Mouse (Mus musculus) hindbrain, embryonic 12.5 days (tissue): Measurements from ENCODE around the gene Cnga3. TPM values are rescaled to one million over a fixed set of nuclear protein-coding genes. Genes with fewer than 3 reads are reported as not detected.

ENCODE experiments used
- ATAC-seq: fragments of 200-750 bp; cut with Nextera tagmentation; 2 replicates; pipeline ENCODE4 v1.8.0; 2017; ENCODE audit warnings: moderate TSS enrichment; ENCODE audit not compliant: low FRiP score
- H3K27ac ChIP-seq: fragments of 300-500 bp; sonication (generic); 2 replicates; pipeline ENCODE4 v1.5.1; 2016; ENCODE audit warnings: mild to moderate bottlenecking
- H3K27me3 ChIP-seq: fragments of 300-500 bp; sonication (generic); 2 replicates; pipeline ENCODE4 v1.6.1; 2016; ENCODE audit warnings: mild to moderate bottlenecking
- H3K36me3 ChIP-seq: fragments of 300-500 bp; sonication (generic); 2 replicates; pipeline ENCODE4 v1.6.1; 2016; ENCODE audit warnings: mild to moderate bottlenecking
- H3K4me1 ChIP-seq: fragments of 300-500 bp; sonication (generic); 2 replicates; pipeline ENCODE4 v1.6.1; 2016
- H3K4me2 ChIP-seq: fragments of 300-500 bp; sonication (generic); replicated peaks from 2 replicates; pipeline ENCODE4 v1.6.1; 2016; ENCODE audit warnings: mild to moderate bottlenecking
- H3K4me3 ChIP-seq: fragments of 300-500 bp; sonication (generic); 2 replicates; pipeline ENCODE4 v1.5.1; 2016; ENCODE audit warnings: mild to moderate bottlenecking
- H3K9ac ChIP-seq: fragments of 300-500 bp; sonication (generic); 2 replicates; pipeline ENCODE4 v1.6.1; 2016; ENCODE audit warnings: mild to moderate bottlenecking, moderate library complexity
- H3K9me3 ChIP-seq: fragments of 300-500 bp; sonication (generic); replicated peaks from 2 replicates; pipeline ENCODE4 v1.6.1; 2016; ENCODE audit warnings: mild to moderate bottlenecking
- WGBS: fragments of 180-500 bp; shearing (Covaris S2); methylation state at CpG from one replicate; pipeline ENCODE4 v1.1.7; 2016; 5-methylcytosine and 5-hydroxymethylcytosine counted together
- polyA plus RNA-seq: library from polyadenylated mRNA; unstranded; fragments of >200 nt; fragmentation: Nextera tagmentation; extraction: Ambion mirVana; gene quantifications from 2 replicates; pipeline ENCODE4 v1.2.1, GENCODE M21; 2016

The Cnga3 gene
- polyA plus RNA-seq = 0.15 TPM in 1 of 2 replicates, not detected in the other

- H3K4me2 ChIP-seq = no peak within 1 kb of the TSS
- H3K36me3 ChIP-seq = no peaks in the 10 kb centered on the region
- H3K27ac ChIP-seq = no peak within 1 kb of the TSS
- no peak within 1 kb of the TSS for H3K4me3 ChIP-seq
- no peak within 1 kb of the TSS for H3K9ac ChIP-seq
- 0 out of 2 replicates have a peak, but pooled peaks cover 6% of the 10 kb centered on the region for H3K4me1 ChIP-seq
- H3K9me3 ChIP-seq = no peaks in the 10 kb centered on the region
- peaks cover 10% of the 10 kb centered on the region for H3K27me3 ChIP-seq
- 65% methylated on average over 1 of the region's 1 CpGs for WGBS
- no peak for ATAC-seq
Observed at GRCm38 (mm10) chr1:37214144-37214543, at the start of gene Cnga3. Gene Cnga3, plus strand, starts transcription at chr1:37214434.

GRCm38 (mm10) chr1:37166066-37166465 is 48.2 kb upstream of the Cnga3 start:
- H3K9me3 ChIP-seq = peaks cover 4% of the 10 kb centered on the region; the same call in 1 of the 2 replicates
- no peaks in the 10 kb centered on the region for H3K27me3 ChIP-seq
- H3K36me3 ChIP-seq = no peaks in the 10 kb centered on the region
- H3K4me1 ChIP-seq = no peaks in the 10 kb centered on the region
- H3K4me3 ChIP-seq = no peak overlapping the region
- 63% methylated on average over 6 of the region's 6 CpGs for WGBS
- ATAC-seq = no peak
- no peak overlapping the region for H3K9ac ChIP-seq
- H3K4me2 ChIP-seq = no peak overlapping the region
- H3K27ac ChIP-seq = no peak overlapping the region

- Histone ChIP-seq H3K27ac (no peak overlapping the region), H3K4me3 (no peak overlapping the region), H3K36me3 (no peaks in the 10 kb centered on the region), H3K27me3 (no peaks in the 10 kb centered on the region), H3K4me2 (no peak overlapping the region), H3K4me1 (no peaks in the 10 kb centered on the region), H3K9ac (no peak overlapping the region), H3K9me3 (peaks cover 3% of the 10 kb centered on the region; the same call in 1 of the 2 replicates)
- no peak for ATAC-seq
- 76% methylated on average over 7 of the region's 7 CpGs for WGBS
Observed at GRCm38 (mm10) chr1:37167918-37168317, 46.3 kb upstream of the Cnga3 start.

GRCm38 (mm10) chr1:37177874-37178273 is 36.4 kb upstream of the Cnga3 start:
- no peak for ATAC-seq
- H3K27me3 ChIP-seq = no peaks in the 10 kb centered on the region
- no peaks in the 10 kb centered on the region for H3K9me3 ChIP-seq
- H3K27ac ChIP-seq = no peak overlapping the region
- WGBS = 88% methylated on average over 2 of the region's 2 CpGs
- no peak overlapping the region for H3K9ac ChIP-seq
- no peak overlapping the region for H3K4me3 ChIP-seq
- no peaks in the 10 kb centered on the region for H3K36me3 ChIP-seq
- H3K4me2 ChIP-seq = no peak overlapping the region
- H3K4me1 ChIP-seq = no peaks in the 10 kb centered on the region

- 75% methylated on average over 5 of the region's 5 CpGs for WGBS
Observed at GRCm38 (mm10) chr1:37179852-37180251, 34.4 kb upstream of the Cnga3 start.

GRCm38 (mm10) chr1:37187050-37187449 is 27.2 kb upstream of the Cnga3 start:
- H3K36me3 ChIP-seq = no peaks in the 10 kb centered on the region
- no peak overlapping the region for H3K9ac ChIP-seq
- H3K4me3 ChIP-seq = no peak overlapping the region
- H3K27me3 ChIP-seq = no peaks in the 10 kb centered on the region
- no peaks in the 10 kb centered on the region for H3K4me1 ChIP-seq
- no peak overlapping the region for H3K4me2 ChIP-seq
- 0 out of 2 replicates have a peak, but pooled peaks cover 2% of the 10 kb centered on the region for H3K9me3 ChIP-seq
- H3K27ac ChIP-seq = no peak overlapping the region
- WGBS = 70% methylated on average over 6 of the region's 6 CpGs
- ATAC-seq = no peak

More at GRCm38 (mm10) chr1:37179852-37180251, 34.4 kb upstream of the Cnga3 start:
- no peaks in the 10 kb centered on the region for H3K27me3 ChIP-seq
- no peaks in the 10 kb centered on the region for H3K9me3 ChIP-seq
- H3K27ac ChIP-seq = no peak overlapping the region
- H3K4me2 ChIP-seq = no peak overlapping the region
- no peak for ATAC-seq
- no peaks in the 10 kb centered on the region for H3K36me3 ChIP-seq
- H3K4me1 ChIP-seq = no peaks in the 10 kb centered on the region
- no peak overlapping the region for H3K9ac ChIP-seq
- no peak overlapping the region for H3K4me3 ChIP-seq

GRCm38 (mm10) chr1:37194607-37195006 is 19.6 kb upstream of the Cnga3 start:
- no peak overlapping the region for H3K9ac ChIP-seq
- no peaks in the 10 kb centered on the region for H3K4me1 ChIP-seq
- H3K27ac ChIP-seq = no peak overlapping the region
- H3K27me3 ChIP-seq = no peaks in the 10 kb centered on the region
- WGBS = 68% methylated on average over 4 of the region's 4 CpGs
- ATAC-seq = no peak
- H3K36me3 ChIP-seq = no peaks in the 10 kb centered on the region
- H3K4me3 ChIP-seq = no peak overlapping the region
- 0 out of 2 replicates have a peak, but pooled peaks cover 2% of the 10 kb centered on the region for H3K9me3 ChIP-seq
- no peak overlapping the region for H3K4me2 ChIP-seq

GRCm38 (mm10) chr1:37201406-37201805 is 12.8 kb upstream of the Cnga3 start:
- H3K27me3 ChIP-seq = no peaks in the 10 kb centered on the region

GRCm38 (mm10) chr1:37207743-37208142 is 6.5 kb upstream of the Cnga3 start:
- no peaks in the 10 kb centered on the region for H3K9me3 ChIP-seq
- no peak overlapping the region for H3K4me3 ChIP-seq
- H3K9ac ChIP-seq = no peak overlapping the region
- 81% methylated on average over 8 of the region's 8 CpGs for WGBS
- no peak overlapping the region for H3K4me2 ChIP-seq
- H3K27me3 ChIP-seq = no peaks in the 10 kb centered on the region
- no peaks in the 10 kb centered on the region for H3K36me3 ChIP-seq
- ATAC-seq = no peak
- no peaks in the 10 kb centered on the region for H3K4me1 ChIP-seq
- H3K27ac ChIP-seq = no peak overlapping the region

More at GRCm38 (mm10) chr1:37201406-37201805, 12.8 kb upstream of the Cnga3 start:
- H3K4me2 ChIP-seq = no peak overlapping the region
- H3K27ac ChIP-seq = no peak overlapping the region
- H3K4me3 ChIP-seq = no peak overlapping the region
- WGBS = 87% methylated on average over 4 of the region's 4 CpGs
- H3K9me3 ChIP-seq = no peaks in the 10 kb centered on the region
- ATAC-seq = no peak
- H3K4me1 ChIP-seq = no peaks in the 10 kb centered on the region
- H3K9ac ChIP-seq = no peak overlapping the region
- no peaks in the 10 kb centered on the region for H3K36me3 ChIP-seq

GRCm38 (mm10) chr1:37212375-37212774 is 1.9 kb upstream of the Cnga3 start:
- no peak overlapping the region for H3K4me3 ChIP-seq
- no peak for ATAC-seq
- no peaks in the 10 kb centered on the region for H3K4me1 ChIP-seq
- 93% methylated on average over 9 of the region's 9 CpGs for WGBS
- no peaks in the 10 kb centered on the region for H3K9me3 ChIP-seq
- H3K36me3 ChIP-seq = no peaks in the 10 kb centered on the region
- H3K9ac ChIP-seq = no peak overlapping the region
- H3K4me2 ChIP-seq = no peak overlapping the region
- no peak overlapping the region for H3K27ac ChIP-seq
- no peaks in the 10 kb centered on the region; the same call in 1 of the 2 replicates for H3K27me3 ChIP-seq

GRCm38 (mm10) chr1:37218386-37218785 is 4.2 kb downstream of the Cnga3 start:
- Histone ChIP-seq H3K9ac (no peak overlapping the region), H3K9me3 (no peaks in the 10 kb centered on the region), H3K4me2 (0 out of 2 replicates have a peak overlapping the region, but pooled peaks have one; percentile 6), H3K27ac (no peak overlapping the region), H3K27me3 (peaks cover 10% of the 10 kb centered on the region), H3K36me3 (no peaks in the 10 kb centered on the region), H3K4me1 (peaks cover 19% of the 10 kb centered on the region), H3K4me3 (no peak overlapping the region)
- 8% methylated on average over 14 of the region's 14 CpGs for WGBS
- ATAC-seq = no peak

- ATAC-seq = no peak
- H3K4me3 ChIP-seq = no peak overlapping the region
- H3K9ac ChIP-seq = no peak overlapping the region
- peaks cover 10% of the 10 kb centered on the region for H3K27me3 ChIP-seq
- peaks cover 19% of the 10 kb centered on the region for H3K4me1 ChIP-seq
- WGBS = 86% methylated on average over 5 of the region's 5 CpGs
- no peaks in the 10 kb centered on the region for H3K9me3 ChIP-seq
- H3K36me3 ChIP-seq = no peaks in the 10 kb centered on the region
- no peak overlapping the region for H3K4me2 ChIP-seq
- H3K27ac ChIP-seq = no peak overlapping the region
Observed at GRCm38 (mm10) chr1:37219593-37219992, 5.4 kb downstream of the Cnga3 start.

- Histone ChIP-seq H3K27ac (no peak overlapping the region), H3K4me3 (no peak overlapping the region), H3K27me3 (peaks cover 10% of the 10 kb centered on the region), H3K9me3 (no peaks in the 10 kb centered on the region), H3K4me1 (peaks cover 19% of the 10 kb centered on the region), H3K9ac (no peak overlapping the region), H3K4me2 (no peak overlapping the region), H3K36me3 (no peaks in the 10 kb centered on the region)
- ATAC-seq = peak; percentile 91
- 38% methylated on average over 6 of the region's 6 CpGs for WGBS
Observed at GRCm38 (mm10) chr1:37220134-37220907, 6.1 kb downstream of the Cnga3 start.
